Mouse (Mus musculus) spleen, postnatal 4 days (tissue): Measurements from ENCODE around the gene Etl4.
"Not testable (repeated sequence)": the region's sequence is repeated elsewhere in the genome, so short reads cannot be mapped to it uniquely, and the experiment has no call there.

Source experiments
- DNase-seq, 2 experiments: peaks; one replicate each; pipeline ENCODE4 v3.0.0; 2022; ENCODE audit warnings: low spot score in 2 of 2

Etl4 gene

GRCm38 (mm10) chr2:20302517-20302916 is 392.9 kb downstream of the Etl4 start:
- no peak for DNase-seq

DNA sequence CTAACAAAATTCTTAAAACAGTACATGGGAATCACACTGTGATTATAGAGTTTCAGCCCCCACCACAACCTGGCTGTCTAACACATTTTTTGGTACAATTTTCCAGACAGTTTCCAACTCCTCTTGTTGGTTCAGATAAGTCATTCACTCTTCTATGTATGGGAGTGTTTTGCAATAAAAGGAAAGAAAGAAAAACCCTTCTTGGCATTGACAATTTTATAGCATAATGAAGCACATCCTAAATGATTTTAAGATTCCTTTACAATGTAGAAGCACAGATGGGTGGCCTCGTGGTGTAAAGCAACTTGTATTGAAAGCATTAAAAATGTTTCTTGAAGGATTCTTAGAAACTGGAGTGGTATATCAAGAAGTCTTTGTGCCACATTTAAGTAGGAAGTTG is 415.4 kb downstream of the Etl4 start:
- no peak for DNase-seq

DNA sequence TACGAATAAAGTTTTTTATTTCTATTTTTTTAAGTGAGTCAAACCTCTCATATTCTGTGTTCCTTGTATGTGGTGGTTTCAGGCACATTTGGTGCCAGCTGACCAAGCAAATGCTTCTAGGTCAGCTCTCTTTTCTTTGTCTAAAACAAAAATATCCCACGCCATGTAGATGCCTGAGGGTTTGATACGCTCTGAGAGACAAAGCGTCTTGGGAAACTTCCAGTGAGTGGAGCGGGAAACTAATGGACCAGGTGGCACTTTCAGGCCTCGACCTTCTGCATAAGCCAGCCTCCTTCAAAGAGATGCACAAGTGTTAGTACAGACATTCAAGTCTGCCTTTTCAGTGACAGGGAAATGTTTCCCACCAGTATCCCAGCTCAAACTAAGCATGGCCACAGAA is 426.6 kb downstream of the Etl4 start:
- DNase-seq = no peak

GRCm38 (mm10) chr2:20339016-20339734 is 429.6 kb downstream of the Etl4 start:
- DNase-seq = no peak

GRCm38 (mm10) chr2:20339919-20340318 is 430.3 kb downstream of the Etl4 start:
- no peak for DNase-seq

DNA sequence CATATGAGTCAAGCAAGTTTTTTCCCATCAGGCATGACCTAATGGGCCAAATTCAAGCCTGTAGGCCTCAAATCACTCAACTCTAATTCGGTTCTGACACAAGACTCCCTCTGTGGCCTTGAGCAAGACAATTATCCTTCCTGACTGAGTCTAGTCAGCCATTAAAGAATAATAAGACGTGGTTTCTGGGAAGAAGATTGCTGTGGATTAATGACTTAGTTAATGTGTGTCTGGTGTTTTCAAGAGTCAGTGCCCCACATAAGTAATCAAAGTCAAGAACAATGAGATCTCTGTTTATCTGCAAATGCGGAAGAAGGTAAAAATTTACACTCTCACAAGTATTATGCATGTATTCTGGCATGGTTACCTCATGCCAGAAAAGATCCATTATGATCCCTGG is 437.3 kb downstream of the Etl4 start:
- DNase-seq = no peak

- no peak for DNase-seq
These were observed 439.7 kb downstream of the Etl4 start for GRCm38 (mm10) chr2:20349268-20349667.

GRCm38 (mm10) chr2:20352796-20353195 is 443.2 kb downstream of the Etl4 start:
- DNase-seq = no peak

GRCm38 (mm10) chr2:20377026-20377425 is 467.4 kb downstream of the Etl4 start:
- no peak for DNase-seq

- DNase-seq = not testable (repeated sequence)
These were observed 471.3 kb downstream of the Etl4 start for GRCm38 (mm10) chr2:20380874-20381273.

DNA sequence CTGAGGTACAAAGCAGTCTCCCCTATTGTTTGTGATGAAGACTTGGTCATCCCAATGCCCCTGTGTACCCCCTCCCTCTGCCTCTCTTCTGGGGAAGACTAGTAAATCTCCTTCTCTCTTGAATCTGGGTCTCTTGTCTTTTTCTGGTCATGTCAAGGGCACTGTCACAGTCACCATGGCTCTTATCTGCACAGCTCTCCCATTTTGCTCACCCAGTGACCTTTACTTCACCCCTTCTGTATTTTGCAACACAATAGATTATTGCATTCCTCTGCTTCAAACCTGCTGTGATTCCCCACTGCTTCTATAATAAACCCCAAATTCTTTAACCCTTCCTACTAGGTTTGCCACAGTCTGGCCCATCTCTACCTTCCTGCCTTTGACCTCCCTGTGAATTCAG is 484.5 kb downstream of the Etl4 start:
- DNase-seq = no peak

DNA sequence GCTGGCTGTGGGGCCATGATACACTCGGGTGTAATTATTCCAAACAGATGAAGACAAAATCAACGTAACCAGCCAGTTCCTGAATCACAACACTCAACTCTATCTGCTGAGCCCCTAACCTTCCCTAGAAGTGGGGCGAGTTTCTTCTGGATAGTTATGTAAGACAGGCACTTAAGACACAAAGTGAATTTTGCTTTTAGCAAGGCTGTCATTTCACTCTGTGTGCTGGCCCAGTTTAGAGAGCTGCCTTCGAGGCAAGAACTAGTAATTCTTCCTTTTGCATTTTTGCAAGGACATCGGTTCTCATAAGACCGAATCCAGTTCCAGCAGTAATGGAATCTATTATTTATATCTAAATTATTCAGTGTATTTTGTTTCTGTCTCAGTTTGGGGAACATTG is 487.4 kb downstream of the Etl4 start:
- DNase-seq = no peak

- DNase-seq = no peak
These were observed 491.0 kb downstream of the Etl4 start for GRCm38 (mm10) chr2:20400556-20400955.

DNA sequence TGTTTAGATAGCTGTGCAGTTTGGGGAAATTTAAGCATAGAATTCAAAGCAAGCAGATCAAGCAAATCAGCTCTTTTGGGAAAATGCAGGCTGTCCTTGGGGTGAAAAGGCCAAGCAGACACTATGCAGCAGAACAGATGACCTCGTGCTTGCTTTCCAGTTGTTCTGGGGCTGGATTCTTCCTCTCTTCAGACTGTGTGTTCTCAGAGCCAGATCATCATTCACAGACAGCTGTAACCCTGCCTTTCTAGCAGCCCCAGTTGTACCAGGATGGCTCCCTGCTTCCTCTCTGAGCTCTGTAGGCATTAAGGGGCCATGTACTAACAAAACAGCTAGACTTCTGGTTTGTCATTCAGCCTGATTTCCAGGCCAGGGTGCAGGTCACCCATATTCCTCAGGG is 494.8 kb downstream of the Etl4 start:
- no peak for DNase-seq

GRCm38 (mm10) chr2:20407101-20407500 is 497.5 kb downstream of the Etl4 start:
- DNase-seq = no peak

GRCm38 (mm10) chr2:20414856-20415255 is 505.3 kb downstream of the Etl4 start:
- no peak for DNase-seq

GRCm38 (mm10) chr2:20416934-20417614 is 507.5 kb downstream of the Etl4 start:
- DNase-seq = no peak

DNA sequence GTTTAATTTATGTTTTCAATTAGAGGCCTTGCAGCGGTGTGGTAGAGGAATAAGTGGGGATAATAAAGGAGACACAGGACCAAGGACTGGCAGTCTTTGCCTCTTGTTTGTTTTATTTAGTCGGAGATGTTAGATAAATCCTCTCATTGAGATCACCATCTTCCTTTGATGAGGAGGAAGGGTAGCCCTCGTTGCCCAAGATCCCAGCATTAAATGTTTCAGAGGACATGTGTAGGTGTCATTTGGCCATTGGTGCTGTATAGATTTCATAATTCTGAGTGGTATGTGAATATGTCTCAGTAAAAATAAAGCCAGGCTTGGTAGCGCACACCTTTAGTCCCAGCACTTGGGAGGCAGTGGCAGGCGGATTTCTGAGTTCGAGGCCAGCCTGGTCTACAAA is 508.4 kb downstream of the Etl4 start:
- no peak for DNase-seq

DNA sequence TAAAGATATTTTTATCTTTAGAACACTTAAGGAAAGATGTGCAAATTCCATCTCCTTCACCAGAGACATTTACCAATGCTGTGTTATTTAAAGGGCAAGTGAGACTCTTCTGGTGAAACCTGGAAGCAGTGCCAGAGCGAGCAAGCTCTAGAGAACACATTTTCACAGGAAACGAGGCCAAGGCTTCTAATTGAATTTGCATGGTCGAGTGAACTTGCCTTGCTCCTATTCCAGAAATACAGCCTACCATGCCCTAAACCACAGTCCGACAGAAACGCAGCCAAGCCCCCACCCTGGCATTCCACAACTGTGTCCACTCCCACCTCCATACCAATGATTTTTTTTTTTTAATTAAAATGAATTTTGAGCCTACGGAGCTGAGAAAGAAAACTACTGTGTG is 510.4 kb downstream of the Etl4 start:
- no peak for DNase-seq

DNA sequence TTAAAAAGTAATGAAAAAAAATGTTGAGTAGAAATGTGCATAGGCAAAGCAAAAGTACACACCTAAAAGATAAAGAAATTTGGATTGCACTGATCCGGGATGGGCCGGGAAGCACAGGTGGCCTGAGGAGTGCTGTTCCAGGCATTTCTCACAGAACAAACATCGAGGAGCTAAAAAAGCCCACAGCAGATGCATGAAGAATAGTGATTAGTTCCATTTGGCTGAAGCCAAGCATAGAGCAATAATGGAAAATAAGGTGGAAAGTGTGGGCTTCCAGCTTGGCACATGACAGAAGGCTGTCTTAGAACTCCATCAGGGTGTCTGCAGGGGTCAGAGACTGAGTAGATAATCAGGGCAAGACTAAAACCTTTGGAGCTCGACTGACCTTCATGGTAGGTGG is 512.7 kb downstream of the Etl4 start:
- DNase-seq = no peak

DNA sequence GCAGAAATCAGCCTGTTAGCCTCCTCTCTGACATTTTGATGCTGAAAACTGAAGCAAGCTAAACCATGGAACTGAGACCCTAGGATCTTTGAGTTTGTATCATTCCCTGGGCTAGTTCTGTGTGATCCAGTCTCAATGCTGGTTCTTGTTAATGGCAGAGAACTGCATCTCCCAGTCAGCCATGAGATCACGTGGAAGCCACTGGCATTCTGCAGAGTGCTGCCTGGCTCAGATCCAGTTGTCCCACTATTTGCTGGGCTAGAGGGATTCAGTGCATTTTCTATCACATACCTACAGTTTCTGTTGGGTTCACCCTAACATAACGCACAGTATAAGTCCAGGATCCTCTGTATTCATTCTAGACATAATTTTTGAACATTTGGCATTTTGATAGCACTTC is 524.1 kb downstream of the Etl4 start:
- DNase-seq = no peak

GRCm38 (mm10) chr2:20435530-20435929 is 526.0 kb downstream of the Etl4 start:
- DNase-seq = no peak

GRCm38 (mm10) chr2:20442731-20443130 is 533.2 kb downstream of the Etl4 start:
- no peak for DNase-seq
